Mouse (Mus musculus) limb, embryonic 11.5 days (tissue): ENCODE measurements around the gene Arsb. TPM values are rescaled to one million over a fixed set of nuclear protein-coding genes. Genes with fewer than 3 reads are reported as not detected.

Experiments
- ATAC-seq: fragments of 200-750 bp; cut with Nextera tagmentation; 2 replicates; pipeline ENCODE4 v1.8.0; 2017; ENCODE audit warnings: low read depth; ENCODE audit not compliant: insufficient number of reproducible peaks, low FRiP score, low TSS enrichment
- DNase-seq: peaks from one replicate; pipeline ENCODE4 v3.0.0-alpha.2; 2015; ENCODE audit warnings: low spot score
- H3K27ac ChIP-seq: fragments of 300-500 bp; sonication (generic); replicated peaks from 2 replicates; pipeline ENCODE4 v1.5.1; 2014; ENCODE audit warnings: low read depth, mild to moderate bottlenecking, low read length
- H3K27me3 ChIP-seq: fragments of 300-500 bp; sonication (generic); 2 replicates; pipeline ENCODE4 v1.6.1; 2014; ENCODE audit warnings: mild to moderate bottlenecking, low read length, mixed read lengths; ENCODE audit not compliant: control insufficient read depth, insufficient read depth
- H3K36me3 ChIP-seq: fragments of 300-500 bp; sonication (generic); 2 replicates; pipeline ENCODE4 v1.6.1; 2014; ENCODE audit warnings: mild to moderate bottlenecking, low read length, moderate library complexity, mixed read lengths; ENCODE audit not compliant: control insufficient read depth, insufficient read depth
- H3K4me1 ChIP-seq: fragments of 300-500 bp; sonication (generic); 2 replicates; pipeline ENCODE4 v1.6.1; 2014; ENCODE audit warnings: low read length, mixed read lengths; ENCODE audit not compliant: control insufficient read depth, insufficient read depth
- H3K4me2 ChIP-seq: fragments of 300-500 bp; sonication (generic); 2 replicates; pipeline ENCODE4 v1.6.1; 2014; ENCODE audit warnings: low read depth, mild to moderate bottlenecking, moderate library complexity; ENCODE audit not compliant: severe bottlenecking
- H3K4me3 ChIP-seq: fragments of 300-500 bp; sonication (generic); 2 replicates; pipeline ENCODE4 v1.5.1; 2014; ENCODE audit warnings: low read depth, low read length
- H3K9ac ChIP-seq: fragments of 300-500 bp; sonication (generic); 2 replicates; pipeline ENCODE4 v1.6.1; 2014; ENCODE audit warnings: mild to moderate bottlenecking, low read length
- H3K9me3 ChIP-seq: fragments of 300-500 bp; sonication (generic); 2 replicates; pipeline ENCODE4 v1.6.1; 2016; ENCODE audit warnings: low read length; ENCODE audit not compliant: control insufficient read depth
- WGBS: fragments of 180-500 bp; shearing (Covaris S2); extraction: QIAGEN DNeasy Blood & Tissue Kit; methylation state at CpG from one replicate; pipeline ENCODE4 v1.1.7; 2014; 5-methylcytosine and 5-hydroxymethylcytosine counted together
- polyA plus RNA-seq: library from polyadenylated mRNA; unstranded; fragments of >200 nt; fragmentation: Nextera tagmentation; extraction: Ambion mirVana; gene quantifications from 2 replicates; pipeline ENCODE4 v1.2.1, GENCODE M21; 2014

Arsb gene
- polyA plus RNA-seq, 1 experiment from 2014 or later: 10.2 TPM

DNA sequence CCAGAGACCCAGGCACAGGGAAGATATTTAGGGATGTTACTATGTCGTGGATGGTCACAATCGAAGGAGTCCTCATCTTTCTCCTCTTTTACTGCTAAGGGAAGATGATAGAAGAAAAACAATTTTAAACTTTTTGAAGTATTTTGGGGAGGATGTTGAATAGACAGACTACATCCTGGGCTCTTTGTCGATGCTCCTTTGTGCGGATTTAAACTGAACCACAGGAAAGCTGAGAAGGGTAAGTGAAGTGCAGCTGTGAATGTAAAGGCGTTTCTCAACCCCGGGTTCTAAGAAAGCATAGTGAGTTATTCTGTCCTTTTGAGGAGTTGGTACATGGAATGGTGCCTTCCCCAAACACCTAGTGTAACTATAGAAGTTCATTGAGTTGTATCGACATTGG, 14.8 kb upstream of the Arsb start:
- Histone ChIP-seq H3K4me3 (no peak overlapping the region), H3K9me3 (no peaks in the 10 kb centered on the region), H3K4me2 (no peak overlapping the region), H3K27me3 (no peaks in the 10 kb centered on the region), H3K36me3 (no peaks in the 10 kb centered on the region), H3K9ac (no peak overlapping the region), H3K4me1 (0 out of 2 replicates have a peak, but pooled peaks cover 3% of the 10 kb centered on the region), H3K27ac (no peak overlapping the region)
- 91% methylated on average over 7 of the region's 7 CpGs for WGBS
- no peak for ATAC-seq
- DNase-seq: no peak

DNA sequence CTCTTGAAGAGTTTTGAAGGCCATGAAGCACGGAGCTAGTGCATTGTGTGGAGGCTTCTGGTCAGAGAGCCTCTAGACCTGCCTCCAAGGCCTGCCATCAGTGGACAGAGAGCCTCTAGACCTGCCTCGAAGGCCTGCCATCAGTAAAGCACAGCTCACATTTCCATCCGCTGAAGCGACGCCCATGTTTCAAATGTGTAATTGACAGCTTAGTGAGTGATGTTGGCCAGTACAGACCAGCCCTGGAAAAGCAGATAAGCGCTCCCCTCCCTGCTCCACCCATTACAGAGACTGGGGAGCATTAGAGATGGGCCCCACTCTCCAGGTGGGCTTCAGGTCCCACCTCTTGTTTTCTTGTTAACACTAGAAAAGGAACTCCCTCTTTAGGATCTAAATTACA, 13.9 kb upstream of the Arsb start:
- no peak for ATAC-seq
- H3K9ac ChIP-seq: no peak overlapping the region
- 0 out of 2 replicates have a peak, but pooled peaks cover 3% of the 10 kb centered on the region for H3K4me1 ChIP-seq
- no peak overlapping the region for H3K4me2 ChIP-seq
- no peak for DNase-seq
- no peak overlapping the region for H3K27ac ChIP-seq
- 75% methylated on average over 6 of the region's 6 CpGs for WGBS
- no peaks in the 10 kb centered on the region for H3K9me3 ChIP-seq
- no peaks in the 10 kb centered on the region for H3K36me3 ChIP-seq
- H3K4me3 ChIP-seq: no peak overlapping the region
- H3K27me3 ChIP-seq: no peaks in the 10 kb centered on the region

DNA sequence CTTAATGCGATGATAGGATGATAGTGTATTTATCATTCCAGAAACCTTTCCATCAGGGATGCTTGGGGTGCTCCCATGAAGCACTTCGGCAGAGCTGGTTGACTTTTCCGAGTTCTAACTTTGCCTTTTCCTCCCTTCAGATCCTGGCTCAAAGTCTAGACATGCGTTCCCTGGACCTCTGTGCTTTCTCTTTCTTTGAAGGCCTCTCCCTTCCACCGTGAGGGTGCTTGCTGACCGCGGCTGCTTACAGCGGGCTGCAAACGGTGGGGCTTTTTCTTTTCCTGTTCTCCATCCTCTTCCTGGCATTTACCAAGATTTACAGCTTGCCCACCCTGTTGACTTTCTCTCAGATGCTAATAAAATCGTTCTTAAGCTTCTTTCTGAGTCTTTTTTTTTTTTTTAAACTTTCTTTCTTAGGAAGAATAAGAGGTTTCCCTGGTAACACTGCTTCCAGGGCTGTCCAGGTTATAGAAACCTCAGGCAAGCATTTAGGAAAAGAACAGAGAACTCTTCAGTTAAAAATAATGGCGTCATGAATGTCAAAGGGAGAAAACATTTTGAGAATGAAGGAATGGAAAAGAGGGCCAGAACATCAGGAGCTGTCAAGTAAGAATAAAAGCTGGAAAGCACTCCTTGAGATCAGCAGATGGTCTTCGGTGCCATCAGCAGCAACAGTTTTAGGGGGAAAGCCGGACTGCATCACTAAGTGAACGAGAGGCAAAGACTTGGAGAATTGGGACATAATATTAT, 13.1 kb upstream of the Arsb start:
- Histone ChIP-seq H3K9ac (no peak overlapping the region), H3K36me3 (no peaks in the 10 kb centered on the region), H3K9me3 (no peaks in the 10 kb centered on the region), H3K4me2 (no peak overlapping the region), H3K27ac (no peak overlapping the region), H3K27me3 (no peaks in the 10 kb centered on the region), H3K4me3 (no peak overlapping the region), H3K4me1 (0 out of 2 replicates have a peak, but pooled peaks cover 3% of the 10 kb centered on the region)
- 58% methylated on average over 14 of the region's 14 CpGs for WGBS
- no peak for ATAC-seq
- DNase-seq: no peak

DNA sequence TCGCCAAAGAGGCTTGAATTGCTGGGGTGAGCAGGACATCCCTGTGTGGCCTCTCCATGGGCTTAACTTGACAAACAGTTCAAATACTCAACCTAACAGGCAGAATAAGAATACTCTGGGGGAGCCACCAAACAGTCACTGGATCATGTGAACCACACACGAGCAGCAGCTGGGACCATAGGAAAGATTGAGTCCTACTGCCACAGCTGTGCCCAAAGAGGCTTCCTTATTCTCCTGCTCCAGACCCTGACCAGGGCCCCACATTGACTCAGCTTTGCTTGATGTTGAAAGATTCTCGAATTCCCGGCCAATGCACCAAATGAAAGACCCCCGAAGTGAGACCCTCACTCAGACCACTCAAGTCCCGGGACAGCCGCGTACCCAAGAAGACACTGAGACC, 9.6 kb upstream of the Arsb start:
- H3K27me3 ChIP-seq: no peaks in the 10 kb centered on the region
- no peaks in the 10 kb centered on the region for H3K36me3 ChIP-seq
- ATAC-seq: no peak
- whole genome bisulfite sequencing: 94% methylated on average over 8 of the region's 8 CpGs
- no peaks in the 10 kb centered on the region for H3K9me3 ChIP-seq
- no peak overlapping the region for H3K4me2 ChIP-seq
- H3K27ac ChIP-seq: no peak overlapping the region
- H3K4me3 ChIP-seq: no peak overlapping the region
- 0 out of 2 replicates have a peak, but pooled peaks cover 3% of the 10 kb centered on the region for H3K4me1 ChIP-seq
- DNase-seq: no peak
- no peak overlapping the region for H3K9ac ChIP-seq

DNA sequence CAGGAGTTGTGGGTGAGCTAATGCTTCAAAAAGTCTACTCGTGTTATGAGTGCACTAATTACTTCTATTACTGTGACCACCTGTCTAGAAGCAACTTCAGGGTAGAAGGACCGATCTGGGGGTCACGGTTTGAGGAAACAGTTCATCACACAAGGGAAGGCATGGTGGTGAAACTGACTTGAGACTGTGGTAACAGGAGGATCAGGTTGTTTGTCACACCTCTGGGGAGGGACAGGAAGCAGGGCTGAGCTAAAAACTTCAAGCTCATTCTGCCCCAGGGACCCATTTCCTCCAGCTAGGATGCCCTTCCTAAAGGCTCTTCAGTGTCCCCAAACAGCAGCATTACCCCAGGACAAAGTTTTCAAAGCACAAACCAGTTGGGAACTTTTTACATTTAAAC, 8.6 kb upstream of the Arsb start:
- Histone ChIP-seq H3K27me3 (no peaks in the 10 kb centered on the region), H3K4me2 (no peak overlapping the region), H3K4me1 (0 out of 2 replicates have a peak, but pooled peaks cover 3% of the 10 kb centered on the region), H3K4me3 (no peak overlapping the region), H3K9ac (no peak overlapping the region), H3K27ac (no peak overlapping the region), H3K36me3 (no peaks in the 10 kb centered on the region), H3K9me3 (no peaks in the 10 kb centered on the region)
- 83% methylated on average over 3 of the region's 3 CpGs for WGBS
- no peak for ATAC-seq
- DNase-seq: no peak

DNA sequence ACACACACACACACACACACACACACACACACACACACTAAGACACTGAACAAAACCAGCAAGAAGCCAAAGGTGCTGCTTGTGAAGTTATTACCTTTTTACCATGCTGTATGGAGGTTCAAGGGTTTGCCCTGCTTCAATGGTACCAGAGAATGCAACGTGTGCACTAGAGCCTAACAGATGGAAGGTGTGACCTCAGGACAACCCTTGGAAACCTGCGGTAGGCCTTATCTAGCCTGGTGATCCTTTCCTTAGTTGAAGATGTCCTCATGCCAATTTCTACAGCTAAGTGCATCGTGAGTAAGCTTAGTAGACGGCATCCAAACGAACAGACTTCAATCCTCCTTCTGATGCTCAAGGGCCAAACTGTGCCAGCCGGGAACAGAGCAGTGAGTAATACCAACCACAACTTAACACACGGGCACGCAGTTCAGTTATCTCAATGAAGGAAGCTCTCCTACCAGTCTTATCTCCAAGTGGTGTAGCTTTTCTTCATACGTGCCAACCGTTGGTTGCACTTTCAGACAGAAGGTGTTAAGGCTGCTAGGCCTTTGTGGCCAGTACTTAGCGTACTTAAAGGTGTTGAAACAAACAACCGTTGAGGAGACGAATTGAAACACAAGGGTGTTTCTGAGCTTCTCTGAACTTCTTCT, 7.0 kb upstream of the Arsb start:
- no peaks in the 10 kb centered on the region for H3K27me3 ChIP-seq

DNA sequence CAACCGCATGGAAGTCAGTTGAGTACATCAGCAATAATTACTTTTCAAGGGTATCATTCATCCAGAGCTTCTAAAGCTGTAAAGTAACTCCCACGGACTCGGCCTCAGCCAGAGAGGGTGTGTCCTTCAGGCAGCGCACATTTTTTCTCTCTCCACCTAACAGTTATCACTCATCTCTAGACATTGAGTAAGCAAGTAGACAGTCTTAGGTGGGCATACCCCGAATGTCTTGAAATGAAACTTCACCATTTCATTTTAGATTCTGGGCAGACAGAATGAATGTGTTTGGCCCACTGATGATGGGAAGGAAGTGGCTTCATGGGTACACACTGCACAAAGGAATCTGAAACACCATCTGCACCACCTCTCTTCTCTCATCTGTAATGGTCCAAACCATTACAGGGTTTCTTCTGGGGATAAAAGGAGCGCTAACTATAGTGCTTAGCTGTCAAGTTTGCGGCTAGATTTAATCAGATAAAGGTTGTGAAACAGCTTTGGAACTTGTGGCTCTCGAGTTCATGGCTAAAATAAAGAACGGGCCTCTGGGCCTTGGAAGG, 321 bp upstream of the Arsb start:
- 34% methylated on average over 9 of the region's 9 CpGs for WGBS
- peak overlapping the region; percentile 89 for H3K27ac ChIP-seq
- H3K4me2 ChIP-seq: peak overlapping the region; percentile 97
- ATAC-seq (peak; percentile 22; the same call in 1 of the 2 replicates), DNase-seq (no peak)
- no peaks in the 10 kb centered on the region for H3K9me3 ChIP-seq
- H3K4me3 ChIP-seq: peak overlapping the region; percentile 56
- peaks cover 8% of the 10 kb centered on the region for H3K4me1 ChIP-seq
- H3K36me3 ChIP-seq: no peaks in the 10 kb centered on the region
- no peaks in the 10 kb centered on the region for H3K27me3 ChIP-seq
- H3K9ac ChIP-seq: peak overlapping the region; percentile 82

More for the DNA sequence above, 7.0 kb upstream of the Arsb start:
- 85% methylated on average over 13 of the region's 13 CpGs for WGBS
- DNase-seq (no peak), ATAC-seq (no peak)
- Histone ChIP-seq H3K4me2 (no peak overlapping the region), H3K9ac (no peak overlapping the region), H3K36me3 (no peaks in the 10 kb centered on the region), H3K9me3 (no peaks in the 10 kb centered on the region), H3K4me1 (no peaks in the 10 kb centered on the region), H3K4me3 (no peak overlapping the region), H3K27ac (no peak overlapping the region)

DNA sequence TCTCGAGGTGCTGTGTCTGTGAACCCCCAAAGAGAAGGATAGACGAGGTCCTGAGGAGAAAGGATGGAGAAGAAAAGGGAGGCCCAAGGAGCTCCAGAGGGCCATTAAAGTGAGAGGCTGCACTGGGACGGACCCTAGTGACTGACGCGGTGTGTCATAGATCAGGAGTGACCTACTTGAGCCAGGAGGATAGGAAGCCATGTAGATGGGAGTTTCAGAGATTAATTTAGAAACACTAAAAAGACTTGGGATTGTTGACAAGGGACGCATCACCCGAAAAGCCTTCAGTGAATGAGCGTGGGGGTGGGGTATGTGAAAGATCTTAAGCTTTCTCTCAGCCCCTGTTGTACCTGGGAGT, 828 bp downstream of the Arsb start:
- no peak for ATAC-seq
- DNase-seq: no peak
- H3K9me3 ChIP-seq: no peaks in the 10 kb centered on the region
- no peaks in the 10 kb centered on the region for H3K36me3 ChIP-seq
- H3K4me3 ChIP-seq: peak overlapping the region; percentile 56
- peak overlapping the region; percentile 89 for H3K27ac ChIP-seq
- H3K9ac ChIP-seq: peak overlapping the region; percentile 82
- H3K4me2 ChIP-seq: peak overlapping the region; percentile 97
- peaks cover 8% of the 10 kb centered on the region for H3K4me1 ChIP-seq
- 28% methylated on average over 8 of the region's 8 CpGs for WGBS
- no peaks in the 10 kb centered on the region for H3K27me3 ChIP-seq
